Comparison of ENCODE assay signal across 12 mouse cellular contexts in the genomic region with DNA sequence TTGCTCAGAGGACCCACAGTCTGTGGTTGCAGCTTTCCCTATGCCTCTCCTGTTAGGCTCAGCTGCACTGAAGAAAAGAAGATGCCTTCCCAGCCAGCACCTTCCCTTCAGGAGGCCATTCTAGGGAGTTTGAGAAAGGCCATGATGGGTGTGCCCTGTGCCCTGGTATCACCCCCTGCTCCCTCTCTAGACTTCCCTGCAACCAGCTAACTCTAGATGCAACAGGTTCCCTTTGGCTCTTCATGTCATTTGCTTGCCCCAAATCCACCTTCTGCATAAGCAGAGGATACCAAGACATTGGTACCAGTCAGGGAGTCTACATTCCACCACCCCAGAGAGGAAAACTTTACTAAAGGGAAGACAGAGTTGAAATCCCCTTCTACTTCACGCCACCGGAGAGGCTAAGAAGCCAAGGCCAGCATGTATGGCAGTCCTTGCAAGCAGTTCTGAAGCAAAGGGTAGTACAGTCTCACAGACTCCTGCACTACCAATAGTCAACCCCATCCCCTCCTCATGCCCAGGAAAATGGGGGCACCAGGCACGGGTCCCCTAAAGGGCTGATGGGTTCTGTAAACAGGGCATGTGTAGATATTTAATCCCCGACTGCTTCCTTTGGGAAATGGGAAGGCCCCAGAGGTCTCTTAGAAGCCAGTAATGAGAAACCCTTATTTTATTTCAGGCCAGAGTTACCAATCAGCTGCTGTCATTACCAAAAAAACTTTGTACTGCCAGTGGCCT. TPM values are rescaled to one million over a fixed set of nuclear protein-coding genes. Genes with fewer than 3 reads are reported as not detected.
A peak's percentile ranks its signal among the peaks of the same experiment; 100 is the strongest.
DNase-seq lines count a peak whose midpoint lies in the region; ATAC-seq and TF ChIP-seq lines count a peak whose summit lies in the region.
"Had no signal": no experiment of that assay in that cellular context is flagged by ENCODE, and none has a peak within 500 bp of the region (broad histone marks: within the 10 kb centered on the region; RNA-seq: fewer than 3 reads in every experiment).

No protein-coding gene starts in this region.

- H3K27me3 ChIP-seq in forebrain, embryonic 13.5 days = no peaks in the 10 kb centered on the region; the same call in 1 of the 2 replicates
- peaks cover 4% of the 10 kb centered on the region; the same call in 1 of the 2 replicates for H3K27me3 ChIP-seq in forebrain, embryonic 11.5 days (ENCODE audit: control insufficient read depth, insufficient read depth, low read length)
- no peaks in the 10 kb centered on the region for H3K27me3 ChIP-seq in hindbrain, postnatal 0 days (ENCODE audit: insufficient read depth, low read length)

- H3K4me1 ChIP-seq in forebrain, embryonic 13.5 days = peaks cover 19% of the 10 kb centered on the region
- 0 out of 2 replicates have a peak, but pooled peaks cover 3% of the 10 kb centered on the region for H3K4me1 ChIP-seq in forebrain, embryonic 11.5 days (replicated peaks; ENCODE audit: control insufficient read depth, insufficient read depth, low read length)
- H3K4me1 ChIP-seq in hindbrain, postnatal 0 days (ENCODE audit: insufficient read depth, low read length) = peaks cover 3% of the 10 kb centered on the region; the same call in 1 of the 2 replicates
- peaks cover 11% of the 10 kb centered on the region for H3K4me1 ChIP-seq in olfactory bulb, adult 2 months (ENCODE audit: control insufficient read depth, insufficient read depth, low read length)

- WGBS in forebrain, embryonic 13.5 days = 74% methylated on average over 4 of the region's 4 CpGs
- 75% methylated on average over 4 of the region's 4 CpGs for WGBS in forebrain, embryonic 11.5 days
- WGBS in hindbrain, postnatal 0 days = 79% methylated on average over 4 of the region's 4 CpGs
- WGBS in olfactory bulb, adult 2 months = 83% methylated on average over 4 of the region's 4 CpGs

- no peak for TF ChIP-seq POLR2A in olfactory bulb, adult 2 months (IDR thresholded peaks at IDR 0.05; ENCODE audit: insufficient read depth, low read depth, low read length)

- ATAC-seq in forebrain, embryonic 13.5 days = no peak
- no peak for ATAC-seq in forebrain, embryonic 11.5 days (replicated peaks; ENCODE audit: low FRiP score)
- ATAC-seq in hindbrain, postnatal 0 days = no peak

- H3K36me3 ChIP-seq in forebrain, embryonic 13.5 days (ENCODE audit: poor library complexity, severe bottlenecking) = no peaks in the 10 kb centered on the region
- no peaks in the 10 kb centered on the region for H3K36me3 ChIP-seq in forebrain, embryonic 11.5 days (ENCODE audit: control insufficient read depth, insufficient read depth, low read length)
- no peaks in the 10 kb centered on the region for H3K36me3 ChIP-seq in hindbrain, postnatal 0 days (ENCODE audit: insufficient read depth, low read length)
- H3K36me3 ChIP-seq: intestine, embryonic 15.5 days had no signal

- no peak for DNase-seq in forebrain, embryonic 11.5 days (ENCODE audit: low spot score)
- DNase-seq in retina, embryonic 14.5 days (ENCODE audit: low spot score) = peak; percentile 2
- no peak for DNase-seq in retina, postnatal 1 day
- DNase-seq in hindbrain, postnatal 0 days (ENCODE audit: low spot score) = no peak
- no peak for DNase-seq in kidney, adult 9 months
- DNase-seq in thymus, adult 18-20 months = no peak
- DNase-seq: adrenal gland, postnatal 10 days had no signal

- H3K9ac ChIP-seq in forebrain, embryonic 13.5 days = no peak overlapping the region
- H3K9ac ChIP-seq in forebrain, embryonic 11.5 days (ENCODE audit: low read length) = no peak overlapping the region
- H3K9ac ChIP-seq in hindbrain, postnatal 0 days (replicated peaks; ENCODE audit: low read length) = peak overlapping the region; percentile 88; the same call in 1 of the 2 replicates

- no peak overlapping the region for H3K27ac ChIP-seq in forebrain, embryonic 13.5 days
- H3K27ac ChIP-seq in forebrain, embryonic 11.5 days (ENCODE audit: low read depth, low read length) = no peak overlapping the region
- H3K27ac ChIP-seq in hindbrain, postnatal 0 days = no peak overlapping the region
- no peak overlapping the region for H3K27ac ChIP-seq in olfactory bulb, adult 2 months (ENCODE audit: insufficient read depth, low read depth, low read length)
- H3K27ac ChIP-seq: intestine, embryonic 15.5 days; macrophage had no signal

- TF ChIP-seq CTCF in hindbrain, postnatal 0 days (IDR thresholded peaks at IDR 0.05; ENCODE audit: low read depth) = no peak
- no peak for TF ChIP-seq CTCF in olfactory bulb, adult 2 months (IDR thresholded peaks at IDR 0.05; ENCODE audit: insufficient read depth, low read depth, low read length)

- peak overlapping the region; percentile 75 for H3K4me3 ChIP-seq in forebrain, embryonic 13.5 days
- H3K4me3 ChIP-seq in forebrain, embryonic 11.5 days (ENCODE audit: low read depth, low read length) = no peak overlapping the region
- H3K4me3 ChIP-seq in hindbrain, postnatal 0 days (ENCODE audit: low read length) = peak overlapping the region; percentile 79
- peak overlapping the region; percentile 15; the same call in 1 of the 2 replicates for H3K4me3 ChIP-seq in olfactory bulb, adult 2 months (ENCODE audit: insufficient read depth, low read depth, low read length)

- H3K4me2 ChIP-seq in forebrain, embryonic 13.5 days = peak overlapping the region; percentile 85
- no peak overlapping the region for H3K4me2 ChIP-seq in forebrain, embryonic 11.5 days (ENCODE audit: low read depth, low read length, severe bottlenecking)
- H3K4me2 ChIP-seq in hindbrain, postnatal 0 days (ENCODE audit: low read depth, low read length) = peak overlapping the region; percentile 74

- H3K9me3 ChIP-seq in forebrain, embryonic 13.5 days (replicated peaks) = no peaks in the 10 kb centered on the region
- no peaks in the 10 kb centered on the region for H3K9me3 ChIP-seq in forebrain, embryonic 11.5 days (ENCODE audit: control insufficient read depth, low read length)
- no peaks in the 10 kb centered on the region for H3K9me3 ChIP-seq in hindbrain, postnatal 0 days (ENCODE audit: low read length)
- H3K9me3 ChIP-seq: intestine, embryonic 15.5 days had no signal

RNA-seq across cellular contexts. Expression of a gene that starts 1.5 kb away (rescaled TPM):
- 4.4 and 5.2 TPM in 2 replicates for polyA plus RNA-seq in forebrain, embryonic 13.5 days (2015; fragmentation: Nextera tagmentation; extraction: Ambion mirVana)
- 3.1 and 3.2 TPM in 2 replicates for polyA plus RNA-seq in forebrain, embryonic 11.5 days (2014; fragmentation: Nextera tagmentation; extraction: Ambion mirVana)
- 51.3 and 51.9 TPM in 2 replicates for total RNA-seq in hindbrain, postnatal 0 days (2014; rRNA removed)
- 21.2 and 22.2 TPM in 2 replicates for polyA plus RNA-seq in hindbrain, postnatal 0 days (2015; fragmentation: Nextera tagmentation; extraction: Ambion mirVana)
- polyA plus RNA-seq in olfactory bulb, adult 2 months (2012; ENCODE audit: insufficient read depth, insufficient read length, low replicate concordance, missing spikeins) = not detected in 2 replicates
- polyA plus RNA-seq: liver, adult 2 months; macrophage had no signal
